Mouse (Mus musculus) liver, embryonic 12.5 days (tissue): ENCODE results near the gene Slc6a12. TPM values are rescaled to one million over a fixed set of nuclear protein-coding genes. Genes with fewer than 3 reads are reported as not detected.

Source experiments
- ATAC-seq: fragments of 200-750 bp; cut with Nextera tagmentation; 2 replicates; pipeline ENCODE4 v1.8.0; 2017; ENCODE audit warnings: moderate number of reproducible peaks, mild to moderate bottlenecking, moderate library complexity
- H3K27ac ChIP-seq: fragments of 300-500 bp; sonication (generic); 2 replicates; pipeline ENCODE4 v1.5.1; 2016; ENCODE audit warnings: mild to moderate bottlenecking
- H3K27me3 ChIP-seq: fragments of 300-500 bp; sonication (generic); replicated peaks from 2 replicates; pipeline ENCODE4 v1.6.1; 2016; ENCODE audit warnings: mild to moderate bottlenecking, moderate library complexity
- H3K36me3 ChIP-seq: fragments of 300-500 bp; sonication (generic); 2 replicates; pipeline ENCODE4 v1.6.1; 2016; ENCODE audit warnings: mild to moderate bottlenecking, moderate library complexity
- H3K4me1 ChIP-seq: fragments of 300-500 bp; sonication (generic); 2 replicates; pipeline ENCODE4 v1.6.1; 2016
- H3K4me2 ChIP-seq: fragments of 300-500 bp; sonication (generic); 2 replicates; pipeline ENCODE4 v1.6.1; 2016; ENCODE audit warnings: mild to moderate bottlenecking, moderate library complexity
- H3K4me3 ChIP-seq: fragments of 300-500 bp; sonication (generic); 2 replicates; pipeline ENCODE4 v1.5.1; 2016; ENCODE audit warnings: mild to moderate bottlenecking, moderate library complexity
- H3K9ac ChIP-seq: fragments of 300-500 bp; sonication (generic); 2 replicates; pipeline ENCODE4 v1.6.1; 2016; ENCODE audit warnings: mild to moderate bottlenecking, moderate library complexity
- H3K9me3 ChIP-seq: fragments of 300-500 bp; sonication (generic); replicated peaks from 2 replicates; pipeline ENCODE4 v1.6.1; 2016; ENCODE audit warnings: mild to moderate bottlenecking, moderate library complexity
- WGBS: fragments of 180-500 bp; shearing (Covaris S2); methylation state at CpG from one replicate; pipeline ENCODE4 v1.1.7; 2016; ENCODE audit not compliant: insufficient replicate concordance; 5-methylcytosine and 5-hydroxymethylcytosine counted together
- polyA plus RNA-seq: library from polyadenylated mRNA; unstranded; fragments of >200 nt; fragmentation: Nextera tagmentation; extraction: Ambion mirVana; gene quantifications from 2 replicates; pipeline ENCODE4 v1.2.1, GENCODE M21; 2016

Slc6a12 gene
- 0.87 and 0.94 TPM in 2 replicates for polyA plus RNA-seq

DNA sequence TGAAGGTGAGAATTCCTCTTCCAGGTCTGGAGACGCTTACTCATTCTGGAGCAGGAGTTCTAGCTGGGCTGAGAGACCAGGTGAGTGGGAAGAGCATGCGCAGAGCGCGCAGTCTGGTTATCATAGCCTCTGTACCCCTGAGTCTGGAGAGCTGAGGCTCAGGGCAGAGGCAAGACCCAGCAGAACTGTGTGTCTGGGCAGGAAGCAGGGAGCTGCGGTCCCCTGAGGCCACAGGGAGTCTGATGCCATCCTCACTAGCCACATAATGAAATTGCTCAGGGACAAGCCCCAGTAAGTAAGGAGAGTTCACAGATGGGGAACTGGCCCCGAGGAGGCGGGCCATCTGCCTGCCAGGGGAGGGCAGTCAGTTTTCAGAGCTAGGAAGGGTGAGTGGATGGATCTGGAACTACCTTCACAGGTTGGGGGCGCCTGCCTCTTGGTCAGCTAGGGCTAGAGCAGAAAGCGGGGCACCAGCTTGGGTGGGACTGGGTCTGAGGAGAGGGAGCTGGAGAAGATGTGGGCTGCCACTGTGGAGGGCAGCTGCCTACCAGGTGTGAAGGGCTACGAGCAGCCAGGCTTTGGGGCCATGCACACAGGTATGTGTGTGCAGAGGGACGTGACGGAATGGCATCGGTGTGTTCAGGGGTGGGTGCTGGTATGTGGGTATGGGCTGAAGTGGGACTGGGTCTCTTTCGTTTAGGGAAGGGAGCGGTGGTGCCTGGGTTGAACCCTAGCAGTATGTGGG, at the start of gene Slc6a12:
TSS of gene Slc6a12 (plus strand) at position 51 of the 745 bp plus-strand sequence.
- no peak within 1 kb of the TSS for H3K4me3 ChIP-seq
- H3K4me2 ChIP-seq: no peak within 1 kb of the TSS
- H3K9ac ChIP-seq: no peak within 1 kb of the TSS
- 51% methylated on average over 15 of the region's 15 CpGs for WGBS
- no peaks in the 10 kb centered on the region for H3K9me3 ChIP-seq
- ATAC-seq: no peak
- peaks cover 3% of the 10 kb centered on the region; the same call in 1 of the 2 replicates for H3K4me1 ChIP-seq
- no peaks in the 10 kb centered on the region for H3K36me3 ChIP-seq
- peaks cover 21% of the 10 kb centered on the region for H3K27me3 ChIP-seq
- no peak within 1 kb of the TSS for H3K27ac ChIP-seq

DNA sequence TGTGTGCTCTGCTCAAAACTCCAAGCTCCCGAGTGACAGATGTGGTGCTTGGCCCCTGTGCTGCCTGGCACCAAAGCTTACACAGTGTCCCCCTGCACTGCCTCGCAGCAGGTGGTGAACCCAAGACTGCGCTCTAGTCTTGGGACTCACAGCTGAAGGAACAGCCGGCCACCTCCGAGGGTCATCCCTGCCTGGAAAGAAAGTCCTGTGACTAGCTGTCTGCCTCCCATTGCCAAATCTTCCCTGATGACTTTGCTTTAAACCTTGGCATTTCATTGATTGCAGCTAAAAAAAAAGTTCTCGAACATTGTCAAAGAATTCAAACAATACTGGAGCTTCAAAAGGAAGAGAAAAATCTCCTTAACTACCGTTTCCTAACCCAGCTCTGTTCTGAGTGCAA, 43.6 kb upstream of the Slc6a12 start:
- no peak overlapping the region for H3K4me3 ChIP-seq
- WGBS: 49% methylated on average over 7 of the region's 7 CpGs
- H3K27ac ChIP-seq: no peak overlapping the region
- no peaks in the 10 kb centered on the region for H3K4me1 ChIP-seq
- no peak overlapping the region for H3K9ac ChIP-seq
- H3K27me3 ChIP-seq: peaks cover 17% of the 10 kb centered on the region
- H3K36me3 ChIP-seq: no peaks in the 10 kb centered on the region
- no peak for ATAC-seq
- H3K9me3 ChIP-seq: no peaks in the 10 kb centered on the region
- no peak overlapping the region for H3K4me2 ChIP-seq

DNA sequence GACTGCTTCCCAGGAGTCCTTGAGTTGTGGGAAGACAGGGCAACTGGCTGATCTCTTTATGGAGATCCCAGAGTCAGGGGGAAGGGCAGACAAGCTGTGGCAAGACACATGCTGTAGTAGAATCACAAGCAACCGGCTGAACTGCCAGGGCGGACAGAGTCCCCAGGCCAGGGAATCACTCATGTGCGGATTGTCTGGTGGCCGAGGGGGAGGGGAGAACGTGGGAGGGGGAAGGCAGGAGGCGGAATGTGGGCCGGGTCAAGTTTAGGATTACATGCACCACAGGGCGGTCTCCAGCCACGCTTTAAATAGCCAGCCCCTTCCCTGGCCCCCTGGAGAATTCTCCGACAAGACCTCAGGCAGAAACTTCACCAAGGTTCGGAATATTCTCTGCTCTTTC, 42.9 kb upstream of the Slc6a12 start, which contains the start of gene Slc6a13:
TSS of gene Slc6a13 (plus strand) at position 274 of the 400 bp plus-strand sequence.
- WGBS: 8% methylated on average over 11 of the region's 11 CpGs
- Histone ChIP-seq H3K9ac (no peak within 1 kb of the TSS), H3K9me3 (no peaks in the 10 kb centered on the region), H3K27me3 (peaks cover 17% of the 10 kb centered on the region), H3K27ac (peak within 1 kb of the TSS; percentile 56; the same call in 1 of the 2 replicates), H3K4me2 (peak within 1 kb of the TSS; percentile 33), H3K36me3 (no peaks in the 10 kb centered on the region), H3K4me1 (no peaks in the 10 kb centered on the region), H3K4me3 (peak within 1 kb of the TSS; percentile 22; the same call in 1 of the 2 replicates)
- ATAC-seq: peak; percentile 48

DNA sequence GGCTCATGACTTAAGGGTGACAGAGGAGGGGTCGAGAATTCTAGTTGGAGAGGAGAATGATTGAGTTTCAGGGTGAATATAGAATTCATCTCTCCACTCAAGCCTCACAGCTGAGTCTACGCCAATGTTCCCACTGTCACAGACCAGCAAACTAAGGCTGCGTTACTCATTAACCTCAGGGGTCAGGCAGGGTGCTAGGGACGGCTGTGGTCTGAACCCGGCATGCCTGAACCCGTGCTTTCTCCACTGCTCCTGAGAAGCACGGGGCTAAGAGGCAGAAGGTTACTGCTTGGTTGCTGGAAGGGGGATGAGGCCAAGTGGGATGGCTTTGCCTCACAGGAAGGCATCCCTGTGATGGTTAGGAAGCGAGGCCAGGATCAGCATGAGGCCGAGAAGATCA, 42.4 kb upstream of the Slc6a12 start:
- no peaks in the 10 kb centered on the region for H3K4me1 ChIP-seq
- 46% methylated on average over 9 of the region's 9 CpGs for WGBS
- H3K9me3 ChIP-seq: no peaks in the 10 kb centered on the region
- H3K27me3 ChIP-seq: peaks cover 17% of the 10 kb centered on the region
- no peaks in the 10 kb centered on the region for H3K36me3 ChIP-seq
- H3K9ac ChIP-seq: no peak overlapping the region
- peak overlapping the region; percentile 33 for H3K4me2 ChIP-seq
- peak; percentile 62 for ATAC-seq
- peak overlapping the region; percentile 22; the same call in 1 of the 2 replicates for H3K4me3 ChIP-seq
- peak overlapping the region; percentile 56; the same call in 1 of the 2 replicates for H3K27ac ChIP-seq

DNA sequence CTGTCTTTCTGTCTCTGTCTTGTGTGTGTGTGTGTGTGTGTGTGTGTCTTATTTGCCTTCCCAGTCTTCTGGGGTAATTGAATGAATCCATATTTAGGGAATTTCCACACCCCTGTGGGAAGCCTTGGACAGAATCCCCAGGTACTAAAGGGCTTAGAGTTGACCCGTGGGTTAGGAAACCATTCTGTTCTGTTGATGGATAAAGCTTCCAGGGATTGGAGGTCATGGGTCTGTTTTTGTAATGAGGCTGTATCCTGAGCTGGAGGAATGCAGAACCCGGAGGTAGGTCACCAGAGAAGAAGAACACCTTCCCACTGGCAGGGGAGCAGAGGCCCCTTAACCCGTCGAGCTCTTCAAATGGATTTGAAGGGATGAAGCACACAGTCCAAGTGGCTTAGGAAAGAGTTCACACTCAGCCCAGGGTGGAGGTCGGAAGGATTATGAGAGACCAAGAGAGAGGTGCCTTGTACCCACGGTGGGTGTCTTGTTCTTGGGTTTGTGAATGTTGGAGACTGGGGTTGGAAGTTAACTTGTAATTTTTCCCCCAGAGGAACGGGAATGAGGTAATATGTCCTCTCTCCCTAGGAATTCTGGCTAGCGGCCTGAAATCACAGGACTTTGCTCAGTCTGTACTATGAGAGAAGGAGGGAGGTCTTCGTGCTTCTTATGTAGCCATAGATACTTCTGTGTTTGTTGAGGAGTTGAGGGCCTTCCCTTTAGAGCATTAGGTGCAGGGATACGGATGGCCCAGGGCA, 39.2 kb upstream of the Slc6a12 start:
- Histone ChIP-seq H3K4me2 (no peak overlapping the region), H3K9me3 (no peaks in the 10 kb centered on the region), H3K4me1 (no peaks in the 10 kb centered on the region), H3K27ac (0 out of 2 replicates have a peak overlapping the region, but pooled peaks have one; percentile 25), H3K36me3 (no peaks in the 10 kb centered on the region), H3K9ac (no peak overlapping the region), H3K27me3 (peaks cover 17% of the 10 kb centered on the region), H3K4me3 (no peak overlapping the region)
- no peak for ATAC-seq
- 56% methylated on average over 10 of the region's 10 CpGs for WGBS

DNA sequence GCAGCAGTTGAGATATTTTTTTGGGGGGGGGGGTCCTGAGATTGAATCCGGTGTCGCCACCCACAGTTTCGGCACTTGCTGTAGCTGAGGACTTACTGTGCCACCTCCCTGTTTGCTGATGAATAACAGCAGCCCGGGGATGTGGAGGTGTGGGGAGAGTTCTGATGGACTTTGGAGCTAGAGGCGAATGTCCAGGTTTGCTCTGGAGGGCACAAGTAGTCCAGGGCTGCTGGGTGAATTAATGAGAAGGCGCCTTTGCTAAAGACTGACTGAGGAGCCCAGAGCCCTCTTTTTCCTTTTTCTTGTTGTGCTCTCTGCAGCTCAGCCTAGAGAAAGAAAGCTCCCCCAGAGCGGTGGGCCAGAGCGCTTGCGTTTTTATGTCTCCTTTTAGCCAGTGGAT, 38.2 kb upstream of the Slc6a12 start:
- Histone ChIP-seq H3K9me3 (no peaks in the 10 kb centered on the region), H3K9ac (no peak overlapping the region), H3K27me3 (peaks cover 13% of the 10 kb centered on the region), H3K4me1 (no peaks in the 10 kb centered on the region), H3K36me3 (no peaks in the 10 kb centered on the region), H3K27ac (0 out of 2 replicates have a peak overlapping the region, but pooled peaks have one; percentile 25), H3K4me2 (no peak overlapping the region), H3K4me3 (no peak overlapping the region)
- 69% methylated on average over 9 of the region's 9 CpGs for WGBS
- ATAC-seq: 0 out of 2 replicates have a peak, but pooled peaks have one; percentile 24

DNA sequence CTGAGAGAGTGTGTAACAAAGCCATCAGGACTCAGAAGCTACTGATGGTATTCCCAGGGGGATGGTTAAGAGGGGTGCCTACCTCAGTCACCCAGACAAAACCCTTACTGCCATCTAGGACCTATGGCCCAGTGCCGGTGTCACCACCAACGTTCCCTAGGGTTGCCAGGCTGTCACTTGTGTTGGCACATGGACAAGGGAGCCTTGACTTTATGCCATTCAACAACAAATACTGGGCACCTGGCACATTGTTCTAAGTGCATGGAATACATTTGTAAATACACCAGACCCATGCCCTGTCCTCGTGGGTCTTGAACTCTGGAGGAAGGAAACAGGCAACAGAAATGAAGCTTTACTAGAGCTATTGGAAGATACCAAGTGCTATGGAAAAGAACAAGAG, 37.3 kb upstream of the Slc6a12 start:
- peaks cover 5% of the 10 kb centered on the region for H3K27me3 ChIP-seq
- H3K9me3 ChIP-seq: no peaks in the 10 kb centered on the region
- ATAC-seq: no peak
- WGBS: 75% methylated on average over 3 of the region's 3 CpGs
- H3K27ac ChIP-seq: no peak overlapping the region
- H3K4me1 ChIP-seq: no peaks in the 10 kb centered on the region
- no peak overlapping the region for H3K4me3 ChIP-seq
- H3K9ac ChIP-seq: no peak overlapping the region
- no peaks in the 10 kb centered on the region for H3K36me3 ChIP-seq
- no peak overlapping the region for H3K4me2 ChIP-seq

DNA sequence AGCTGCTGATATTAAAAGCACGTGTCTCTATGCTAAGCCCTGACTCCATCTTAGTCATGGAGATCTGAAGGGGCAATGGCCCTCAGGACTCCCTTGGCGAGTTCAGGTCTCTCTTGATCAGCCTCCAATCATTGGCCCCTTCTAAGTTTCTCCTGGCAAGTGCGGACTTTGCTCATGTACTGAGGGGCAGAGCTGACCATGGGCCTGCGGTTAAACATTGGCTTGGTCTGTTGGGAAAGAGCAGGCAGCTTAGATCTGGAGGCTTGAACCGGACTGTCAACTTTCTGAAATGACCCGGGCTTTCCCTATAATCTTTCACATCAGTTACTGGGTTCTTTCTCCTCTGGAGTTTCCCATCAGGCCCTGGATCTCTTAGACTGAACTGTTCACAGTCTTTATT, 31.9 kb upstream of the Slc6a12 start:
- ATAC-seq: peak; percentile 68
- no peaks in the 10 kb centered on the region for H3K36me3 ChIP-seq
- H3K4me2 ChIP-seq: no peak overlapping the region
- no peaks in the 10 kb centered on the region for H3K4me1 ChIP-seq
- no peaks in the 10 kb centered on the region for H3K9me3 ChIP-seq
- 0 out of 2 replicates have a peak overlapping the region, but pooled peaks have one; percentile 6 for H3K27ac ChIP-seq
- no peak overlapping the region for H3K9ac ChIP-seq
- H3K27me3 ChIP-seq: no peaks in the 10 kb centered on the region
- 55% methylated on average over 6 of the region's 6 CpGs for WGBS
- H3K4me3 ChIP-seq: no peak overlapping the region

DNA sequence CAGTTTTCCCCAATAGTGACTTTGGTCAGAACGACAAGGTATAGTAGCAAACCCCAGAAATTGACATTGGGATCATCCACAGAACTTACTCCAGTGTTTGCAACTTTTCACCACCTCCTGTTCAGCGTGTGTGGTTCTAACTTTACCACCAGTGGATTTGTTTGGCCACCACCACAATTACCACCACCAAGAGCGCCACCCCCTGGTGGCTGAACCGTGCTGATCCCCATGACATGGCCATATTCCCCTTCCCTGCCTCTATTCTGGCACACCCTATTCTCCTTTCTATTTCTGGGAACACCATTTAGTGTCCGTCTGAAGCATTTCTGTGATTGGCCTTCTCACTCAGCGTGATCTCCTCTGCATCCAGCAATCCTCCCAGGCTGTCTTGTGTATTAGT, 23.8 kb upstream of the Slc6a12 start:
- Histone ChIP-seq H3K36me3 (peaks cover 5% of the 10 kb centered on the region; the same call in 1 of the 2 replicates), H3K27me3 (no peaks in the 10 kb centered on the region), H3K27ac (no peak overlapping the region), H3K4me2 (no peak overlapping the region), H3K9me3 (no peaks in the 10 kb centered on the region), H3K4me3 (no peak overlapping the region), H3K4me1 (no peaks in the 10 kb centered on the region), H3K9ac (no peak overlapping the region)
- ATAC-seq: no peak
- 41% methylated on average over 6 of the region's 6 CpGs for WGBS

DNA sequence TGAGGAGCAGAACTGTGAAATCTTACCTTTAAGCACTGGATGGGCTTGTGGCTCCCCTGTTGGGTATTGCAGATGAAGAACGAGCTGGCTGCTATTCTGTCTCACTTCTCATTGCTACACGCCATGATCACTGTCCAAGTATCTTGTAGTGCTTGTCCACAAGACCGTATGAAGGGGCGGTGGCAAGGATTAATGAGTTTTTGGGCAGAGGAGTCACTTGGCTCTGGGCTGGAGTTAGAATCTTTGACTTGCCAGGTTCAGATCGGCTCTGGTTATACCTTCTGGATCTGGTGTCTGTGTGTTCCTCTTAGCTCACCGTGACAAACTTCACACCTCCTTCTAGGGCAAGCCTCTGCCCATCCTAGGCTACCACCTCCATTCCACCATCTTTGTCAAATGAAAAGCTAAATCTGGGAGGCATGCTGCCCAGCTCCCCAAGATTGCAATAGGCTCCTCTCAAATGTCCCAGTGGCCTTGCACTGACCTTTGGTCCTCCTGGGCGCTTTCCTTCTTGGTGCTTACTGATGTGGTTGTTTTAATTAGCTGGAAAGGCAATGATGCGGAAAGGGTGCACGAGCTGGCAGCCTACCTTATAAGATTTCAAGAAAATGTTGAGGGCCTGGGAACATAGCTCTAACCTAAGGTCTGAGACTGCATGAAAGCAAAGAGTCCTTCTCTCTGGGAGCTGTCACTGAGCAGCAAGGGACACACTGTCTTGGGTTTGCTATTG, 20.3 kb upstream of the Slc6a12 start:
- H3K4me1 ChIP-seq: 0 out of 2 replicates have a peak, but pooled peaks cover 6% of the 10 kb centered on the region
- ATAC-seq: no peak
- no peaks in the 10 kb centered on the region for H3K27me3 ChIP-seq
- H3K9ac ChIP-seq: no peak overlapping the region
- no peaks in the 10 kb centered on the region for H3K9me3 ChIP-seq
- WGBS: 78% methylated on average over 9 of the region's 9 CpGs
- H3K4me3 ChIP-seq: no peak overlapping the region
- no peak overlapping the region for H3K4me2 ChIP-seq
- no peak overlapping the region for H3K27ac ChIP-seq
- H3K36me3 ChIP-seq: peaks cover 5% of the 10 kb centered on the region; the same call in 1 of the 2 replicates

DNA sequence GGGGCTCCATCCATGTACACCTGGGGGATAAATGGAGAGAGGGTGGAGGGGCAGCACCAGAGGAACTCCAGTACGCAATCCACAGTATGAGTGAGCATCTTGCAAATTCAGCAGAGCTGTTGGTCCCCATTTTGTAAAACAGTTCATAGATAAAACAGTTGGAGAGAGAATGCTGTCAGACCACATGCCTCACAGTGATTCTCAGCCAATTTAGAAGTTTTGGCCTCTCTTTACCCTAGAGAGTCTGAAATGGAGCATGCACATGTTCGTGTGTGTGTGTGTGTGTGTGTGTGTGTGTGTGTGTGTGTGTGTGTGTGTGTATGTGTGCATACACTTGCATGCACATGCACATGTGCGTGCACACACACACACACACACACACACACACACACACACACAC, 17.6 kb upstream of the Slc6a12 start:
- no peak overlapping the region; the same call in 1 of the 2 replicates for H3K9ac ChIP-seq
- H3K36me3 ChIP-seq: peaks cover 5% of the 10 kb centered on the region; the same call in 1 of the 2 replicates
- H3K27me3 ChIP-seq: no peaks in the 10 kb centered on the region
- no peak for ATAC-seq
- no peak overlapping the region for H3K4me2 ChIP-seq
- 70% methylated on average over 2 of the region's 3 CpGs for WGBS
- H3K4me3 ChIP-seq: no peak overlapping the region
- H3K27ac ChIP-seq: no peak overlapping the region
- H3K4me1 ChIP-seq: 0 out of 2 replicates have a peak, but pooled peaks cover 6% of the 10 kb centered on the region
- H3K9me3 ChIP-seq: no peaks in the 10 kb centered on the region
